Mouse (Mus musculus) frontal cortex, adult 2 months (tissue): ENCODE measurements at regions not wholly inside any gene's neighbourhood (a gene's known extent, or its start where the extent isn't known, plus 50 kb on each side); places are given as distances from the start of the nearest gene placed in this dataset.

Source experiments
- DNase-seq, 2 experiments: peaks; one replicate each; pipeline ENCODE4 v3.0.0; 2022; ENCODE audit warnings: low spot score in 1 of 2; ENCODE audit errors: extremely low spot score in 1 of 2

DNA sequence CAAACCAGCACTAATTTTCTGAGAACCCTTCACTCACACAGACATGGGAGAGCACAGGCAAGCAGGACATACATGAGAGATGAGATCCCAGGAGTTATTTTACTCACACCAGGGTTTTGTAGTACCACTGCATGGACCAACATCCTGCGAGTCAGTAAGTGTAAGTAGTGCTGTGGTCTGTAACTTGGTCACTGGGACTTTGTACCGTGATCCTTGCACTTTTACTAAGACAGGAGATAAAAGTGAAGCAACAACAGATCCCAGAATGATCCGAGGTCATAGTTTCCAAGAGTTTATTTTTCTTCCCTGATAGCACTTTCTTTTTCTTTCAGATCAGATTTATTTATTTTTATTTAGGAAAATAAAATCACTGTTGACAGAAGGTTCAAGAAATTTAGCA is 54.1 kb upstream of the Mtap start:
- no peak for DNase-seq

DNA sequence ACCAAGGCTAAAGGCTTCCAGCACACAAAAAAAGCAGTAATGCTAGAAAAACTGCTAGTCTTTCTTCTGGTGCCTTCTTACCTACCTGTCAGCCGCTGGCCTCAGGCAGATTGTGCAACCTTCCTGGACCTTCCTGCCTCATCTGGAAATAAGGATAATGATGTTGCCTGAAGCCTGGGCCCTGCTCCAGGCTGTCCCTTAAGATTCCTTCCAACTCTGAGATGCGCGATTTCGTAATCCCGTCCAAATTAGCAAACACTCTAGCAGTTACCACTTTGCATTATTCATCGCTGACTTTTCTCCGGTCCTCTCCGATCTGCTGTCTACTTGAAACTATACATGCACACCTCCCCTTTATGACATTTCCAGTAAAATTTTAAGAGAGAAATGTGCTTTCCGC is 58.4 kb upstream of the Mtap start:
- peak in 1 of 2 experiments; percentile 1 for DNase-seq

DNA sequence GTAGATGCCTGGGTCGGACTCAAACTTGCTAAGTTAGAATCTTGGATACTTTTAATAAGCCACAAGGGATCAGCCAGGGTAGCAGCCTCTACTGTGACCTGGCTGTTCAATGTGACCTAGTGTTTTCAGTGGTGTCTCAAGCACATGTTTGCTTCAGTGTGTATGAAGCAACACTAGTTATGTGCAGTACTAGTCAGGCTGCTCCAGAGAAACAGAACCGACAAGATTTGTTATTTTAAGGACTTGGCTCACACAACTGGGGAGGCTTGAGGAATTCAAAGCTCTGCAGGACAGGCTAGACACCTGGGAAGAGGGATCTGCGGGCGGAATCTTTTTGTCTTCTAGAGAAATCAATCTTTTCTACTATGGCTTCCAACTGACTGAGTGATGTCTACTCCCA is 62.2 kb upstream of the Mtap start:
- no peak for DNase-seq

DNA sequence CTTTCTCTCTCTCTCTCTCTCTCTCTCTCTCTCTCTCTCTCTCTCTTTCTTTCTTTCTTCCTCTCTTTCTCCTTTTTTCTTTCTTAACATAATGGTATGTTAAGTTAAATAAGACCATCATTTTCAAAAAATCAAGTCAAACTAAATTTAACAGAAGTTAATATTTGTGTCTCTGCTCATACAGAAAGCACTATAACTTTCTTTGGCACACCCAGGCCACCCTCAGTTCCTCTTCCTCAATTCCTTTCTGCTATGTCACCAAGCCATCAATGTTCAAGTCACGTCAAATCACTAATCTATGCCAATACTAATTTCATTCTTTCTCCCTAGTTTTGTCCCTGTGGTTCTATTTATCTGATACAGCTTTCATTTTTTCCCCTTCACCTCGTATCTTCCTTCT is 66.5 kb upstream of the Mtap start:
- no peak for DNase-seq

DNA sequence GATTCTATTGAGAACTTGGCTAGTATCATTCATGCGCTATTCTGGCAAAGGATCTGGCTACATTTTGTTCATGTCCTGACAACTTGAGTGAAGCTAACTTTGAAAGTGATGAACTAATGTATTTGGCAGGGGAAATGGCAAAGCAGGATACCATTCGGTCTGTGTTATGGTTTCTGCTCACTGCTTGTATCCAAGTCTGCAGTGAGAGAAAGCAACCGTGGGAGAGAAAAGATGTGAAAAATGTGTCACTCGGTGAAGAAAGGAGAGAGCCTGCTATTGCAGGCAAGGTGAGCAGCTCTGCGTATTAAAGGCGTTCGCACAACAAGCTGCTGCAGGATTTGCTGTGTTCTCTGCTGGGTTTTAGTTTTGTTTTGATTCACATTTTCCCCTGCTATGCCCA is 72.5 kb upstream of the Mtap start:
- DNase-seq, result peak in 1 of 2 experiments; percentile 19

DNA sequence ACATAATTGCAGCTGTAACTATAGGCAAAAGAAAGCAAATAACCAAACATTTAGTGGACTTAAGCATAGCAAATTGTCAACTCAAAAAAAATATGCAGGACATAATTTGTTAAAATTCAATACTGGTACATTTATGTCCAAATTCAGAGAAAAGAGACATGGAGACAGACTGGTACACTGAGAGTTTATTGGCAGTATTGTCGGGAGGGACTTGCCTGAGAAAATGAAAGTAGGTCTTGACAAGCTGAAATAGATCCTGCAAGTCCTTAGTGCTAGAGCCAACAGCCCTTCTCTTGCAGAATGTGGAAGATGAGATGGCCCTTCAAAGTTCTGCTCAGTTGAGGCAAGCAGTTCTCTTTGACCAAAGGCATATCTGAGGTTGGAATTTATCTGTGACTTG is 74.5 kb upstream of the Mtap start:
- no peak for DNase-seq

DNA sequence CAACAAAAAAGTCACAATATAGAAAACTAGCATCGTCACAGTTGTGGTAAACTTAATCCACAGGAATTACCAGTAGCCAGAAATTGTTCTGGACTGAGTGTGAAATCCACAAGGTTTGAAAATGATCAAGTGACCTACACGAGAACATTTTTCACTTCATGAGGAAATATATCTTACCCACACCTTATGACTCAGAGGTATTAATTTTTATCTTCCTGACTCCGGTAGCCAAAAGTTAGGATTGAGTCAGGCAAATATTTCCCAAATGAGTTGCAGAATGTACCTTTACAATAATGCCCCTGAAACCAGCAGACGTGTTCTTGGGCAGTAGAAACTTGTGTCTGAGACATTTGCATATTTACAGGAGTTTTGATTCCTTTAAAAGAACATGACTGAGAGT is 75.3 kb upstream of the Mtap start:
- DNase-seq, result no peak

DNA sequence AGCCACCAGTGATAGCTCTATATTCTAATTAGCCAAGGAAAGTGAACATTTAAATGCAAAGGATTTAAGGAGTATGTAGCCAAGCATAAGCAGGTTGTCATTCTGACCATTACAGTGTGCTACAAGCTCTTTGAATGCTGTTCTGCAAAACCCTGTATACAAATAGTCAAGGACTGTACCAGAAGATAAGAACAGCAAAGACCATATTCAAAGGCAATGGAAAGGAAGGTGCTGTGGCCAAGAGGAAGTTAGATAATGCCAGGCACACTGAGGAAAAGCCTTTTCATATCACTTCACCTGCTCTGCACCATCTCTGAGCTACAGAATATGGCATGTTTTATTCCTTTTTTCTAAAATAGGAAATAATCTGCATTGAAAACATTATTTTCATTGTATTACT is 79.3 kb upstream of the Mtap start:
- DNase-seq, result no peak

DNA sequence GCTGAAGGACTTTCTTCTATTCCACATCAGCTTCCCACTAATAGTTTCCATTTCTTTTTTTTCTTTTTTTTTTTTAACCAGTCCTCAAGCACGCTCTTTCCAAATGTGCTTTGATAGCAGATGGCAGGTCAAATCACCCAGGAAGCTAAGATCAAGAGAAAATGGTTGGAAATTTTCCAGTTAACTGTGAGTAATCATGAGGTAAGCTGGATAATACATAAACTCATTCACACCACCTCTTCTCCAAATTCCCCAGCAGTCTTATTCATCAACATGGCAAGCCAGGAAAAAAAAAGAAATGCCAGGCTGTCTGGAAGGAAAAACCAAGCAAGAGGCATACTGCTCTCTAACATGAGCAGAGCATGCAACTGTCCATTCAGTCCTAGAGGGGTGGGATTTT is 79.8 kb upstream of the Mtap start:
- DNase-seq, result peak in 1 of 2 experiments; percentile 3

DNA sequence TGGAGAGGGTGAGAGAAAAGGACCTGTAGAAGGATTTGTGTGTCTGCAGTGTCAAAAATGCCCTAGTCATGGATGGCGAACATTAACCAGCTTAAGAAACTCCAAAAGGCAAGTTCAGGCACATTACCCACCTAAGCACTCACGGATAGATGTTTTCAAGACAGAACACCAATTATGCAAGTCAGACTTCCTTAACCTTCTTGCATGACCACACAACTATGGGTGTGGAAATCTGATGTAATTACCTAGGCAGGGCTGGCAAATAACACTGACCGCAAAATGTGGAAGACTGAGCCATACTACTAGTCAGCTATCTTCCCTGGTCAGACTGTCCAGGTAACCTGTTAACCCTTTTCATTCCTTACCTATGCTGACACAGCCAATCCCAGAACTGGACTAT is 81.0 kb upstream of the Mtap start:
- no peak for DNase-seq

DNA sequence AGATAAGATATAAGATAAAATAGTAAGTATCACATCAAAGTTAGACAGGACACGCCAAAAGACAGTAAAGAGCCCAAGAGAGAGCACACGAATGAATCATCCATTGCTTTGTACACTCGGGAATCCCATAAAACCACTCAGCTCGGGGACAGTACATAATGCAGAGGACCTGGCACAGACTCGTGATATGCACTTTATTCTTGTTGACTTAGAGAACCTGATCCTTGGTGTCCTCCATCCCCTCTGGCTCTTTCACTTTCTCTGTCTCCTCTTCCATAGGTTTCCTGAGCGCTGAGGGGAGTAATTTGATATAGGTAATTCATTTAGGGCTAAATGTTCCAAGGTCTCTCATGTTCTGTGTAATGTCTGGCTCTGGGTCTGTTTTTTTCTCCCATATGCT is 83.3 kb upstream of the Mtap start:
- no peak for DNase-seq

DNA sequence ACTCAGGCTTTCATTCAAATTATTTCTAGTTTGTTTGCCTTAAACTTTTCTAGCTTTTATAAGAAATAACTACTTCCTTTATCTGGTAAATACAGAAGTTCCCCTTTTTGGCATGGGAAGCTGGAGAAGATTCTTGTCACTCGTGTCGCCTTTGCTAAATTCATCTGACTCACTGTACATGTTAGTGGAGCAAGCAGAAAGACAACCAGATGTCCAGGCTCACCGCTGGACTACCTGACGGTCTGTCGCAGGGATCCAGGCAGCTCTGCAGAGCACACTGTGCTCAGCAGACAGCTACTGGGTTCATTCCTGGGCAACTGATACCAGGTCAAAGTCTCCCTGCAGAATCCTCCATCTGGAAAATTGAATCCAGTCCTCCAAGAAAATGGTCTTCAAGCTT is 85.0 kb upstream of the Mtap start:
- no peak for DNase-seq

DNA sequence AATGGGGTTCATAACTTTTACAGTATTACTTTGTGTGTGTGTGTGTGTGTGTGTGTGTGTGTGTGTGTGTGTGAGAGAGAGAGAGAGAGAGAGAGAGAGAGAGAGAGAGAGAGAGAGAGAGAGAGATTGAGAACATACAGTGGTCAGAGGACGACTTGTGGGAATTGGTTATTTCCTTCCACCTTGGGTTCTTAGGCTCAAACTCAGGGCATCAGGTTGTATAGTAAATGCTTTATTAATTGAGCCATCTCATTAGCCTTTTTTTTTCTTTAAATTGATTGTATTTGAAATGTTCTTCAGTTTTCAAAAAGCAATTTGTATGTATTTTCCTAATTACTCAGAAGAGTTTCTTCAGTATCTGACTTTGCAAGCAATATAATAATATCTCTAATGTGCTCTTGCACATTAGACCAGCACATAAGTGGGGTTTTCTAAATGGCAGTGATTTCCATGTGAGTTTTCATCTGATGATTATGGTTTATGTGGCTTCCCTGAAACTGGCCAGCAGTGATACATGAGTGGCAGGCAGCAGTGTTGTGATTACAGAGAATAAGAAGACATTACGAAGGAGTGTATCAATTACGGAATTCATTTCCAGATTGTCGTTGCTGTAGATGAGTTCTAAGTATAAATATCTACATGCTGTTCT is 86.2 kb upstream of the Mtap start:
- DNase-seq, result no peak

DNA sequence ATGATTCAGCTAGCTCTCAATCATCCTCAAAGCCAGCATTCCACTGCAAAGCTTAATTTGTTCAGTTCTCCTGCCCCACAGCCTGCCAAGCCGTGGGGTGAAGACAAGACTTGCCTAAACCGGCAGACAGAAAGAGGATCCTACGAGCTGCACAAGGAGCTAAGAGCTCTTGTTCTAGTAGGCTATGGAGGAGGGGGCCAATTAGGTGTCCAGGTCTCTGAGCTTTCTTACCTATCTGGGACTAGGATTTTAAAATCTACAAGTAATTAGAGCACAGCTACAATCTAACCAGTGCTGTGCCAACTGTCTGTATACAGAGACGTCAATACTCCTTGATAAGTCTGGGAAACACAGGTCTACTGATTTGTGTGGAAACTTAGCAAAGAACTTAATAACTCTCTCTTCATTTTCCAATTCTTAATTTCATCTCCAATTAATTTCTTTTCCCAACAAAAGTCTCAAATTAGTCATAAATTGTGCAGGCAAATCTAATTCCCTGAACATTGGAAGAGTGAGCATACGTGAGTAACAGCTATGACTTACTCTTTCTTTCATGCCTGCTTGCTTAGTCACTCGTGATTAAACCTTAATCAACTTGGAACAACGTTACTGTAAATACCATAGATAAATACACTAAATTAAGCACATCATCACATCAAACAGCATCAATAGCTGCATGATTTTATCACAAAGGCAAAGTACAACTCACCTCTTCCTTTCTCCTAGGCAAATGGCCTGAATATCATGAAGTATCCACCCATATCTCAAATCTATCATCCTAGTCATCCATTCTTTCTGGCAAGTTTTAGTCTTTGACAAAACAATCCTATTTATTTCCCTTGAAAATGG is 87.1 kb upstream of the Mtap start:
- DNase-seq, result no peak

DNA sequence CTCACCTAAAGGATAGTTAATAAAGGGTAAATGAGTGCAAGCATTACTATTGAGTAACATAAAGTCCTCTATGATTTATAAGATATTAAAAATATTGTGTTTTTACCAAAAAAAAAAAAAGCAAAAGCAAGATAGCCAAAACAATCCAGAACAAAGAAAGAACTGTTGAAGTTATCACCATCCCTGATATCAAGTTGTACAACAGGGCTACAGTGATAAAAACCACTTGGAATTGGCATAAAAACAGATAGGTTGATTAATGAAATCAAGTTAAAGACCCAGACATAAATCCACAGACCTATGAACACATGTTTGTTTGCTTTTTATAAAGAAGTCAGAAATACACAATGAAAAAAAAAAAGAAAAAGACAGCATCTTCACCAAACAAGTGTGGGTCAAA is 92.4 kb upstream of the Mtap start:
- DNase-seq, result no peak

DNA sequence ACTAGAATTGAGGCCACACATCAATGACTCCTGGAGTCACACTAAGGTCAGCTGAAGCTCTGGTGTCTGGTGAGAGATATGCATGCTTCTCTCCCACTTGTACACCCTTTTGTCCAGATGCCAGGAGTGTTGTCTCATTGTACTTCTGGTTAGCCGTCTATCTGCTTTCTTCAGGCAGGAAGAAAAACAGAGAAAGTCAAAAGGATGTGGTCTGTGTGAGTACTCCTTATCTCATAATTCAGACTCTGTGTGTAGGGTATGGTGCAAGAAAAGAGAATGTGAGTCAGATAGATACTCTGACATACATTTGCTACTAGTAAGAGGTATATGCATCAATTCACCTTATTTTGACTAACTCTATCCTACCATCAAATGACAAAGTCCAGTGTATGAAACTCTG is 92.9 kb upstream of the Mtap start:
- DNase-seq, result no peak

DNA sequence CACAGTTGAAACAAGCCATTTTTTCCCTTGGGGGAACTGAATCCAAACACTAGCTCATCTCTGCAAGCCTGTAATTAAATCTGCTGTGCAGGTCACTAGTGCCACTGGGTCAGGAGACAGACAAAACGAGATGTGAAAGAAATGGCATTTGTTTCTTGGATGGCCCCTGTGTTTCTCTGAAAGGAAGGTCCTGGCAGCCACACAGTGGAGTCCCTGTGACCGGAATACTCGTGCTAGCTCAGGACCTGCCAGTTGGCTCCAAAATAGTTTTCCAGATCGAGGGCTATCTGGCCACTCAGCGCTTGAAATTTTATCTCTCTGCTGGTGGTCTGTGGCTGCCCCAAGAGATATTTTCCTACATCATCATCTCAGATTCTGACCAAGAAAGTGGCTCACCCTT is 96.1 kb upstream of the Mtap start:
- DNase-seq, result peak; percentile 7 to 46

DNA sequence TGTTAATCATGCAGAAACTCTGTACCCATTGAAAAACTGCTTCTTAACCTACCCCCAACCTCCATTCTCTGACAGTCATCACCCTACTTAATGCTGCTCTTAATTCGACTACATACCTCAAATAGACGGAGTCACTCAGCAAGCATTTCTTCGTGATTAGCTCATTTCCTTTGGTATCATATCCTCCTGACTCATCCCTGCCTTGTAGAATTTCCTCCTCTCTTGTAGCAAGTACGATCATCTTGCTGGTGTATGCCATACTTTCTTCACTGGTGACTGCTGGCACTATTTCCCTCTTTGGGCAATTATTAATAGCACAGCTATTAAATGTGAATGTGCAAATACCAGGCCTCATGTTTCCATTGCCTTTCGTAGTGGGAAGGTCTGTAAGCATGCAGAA is 98.0 kb upstream of the Mtap start:
- no peak for DNase-seq

DNA sequence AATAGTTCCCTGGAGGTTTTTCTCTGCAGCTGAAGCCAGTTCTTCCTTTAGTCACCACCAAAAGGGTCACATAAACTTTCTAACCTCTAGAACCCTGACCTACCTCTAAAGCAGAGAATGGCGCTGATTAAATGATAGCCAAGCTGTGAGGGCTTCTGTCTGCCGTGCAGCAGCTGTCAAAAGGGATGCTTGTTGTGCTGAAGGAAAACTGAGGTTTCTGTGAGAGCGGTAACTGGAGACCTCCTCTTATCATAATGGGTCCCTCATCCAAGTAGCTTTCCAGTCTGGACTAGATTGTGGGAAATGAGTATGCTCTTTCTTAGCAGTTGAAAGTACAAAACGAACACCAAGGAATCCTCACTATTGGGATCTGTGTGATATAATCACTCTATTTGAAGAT is 98.8 kb upstream of the Mtap start:
- no peak for DNase-seq

DNA sequence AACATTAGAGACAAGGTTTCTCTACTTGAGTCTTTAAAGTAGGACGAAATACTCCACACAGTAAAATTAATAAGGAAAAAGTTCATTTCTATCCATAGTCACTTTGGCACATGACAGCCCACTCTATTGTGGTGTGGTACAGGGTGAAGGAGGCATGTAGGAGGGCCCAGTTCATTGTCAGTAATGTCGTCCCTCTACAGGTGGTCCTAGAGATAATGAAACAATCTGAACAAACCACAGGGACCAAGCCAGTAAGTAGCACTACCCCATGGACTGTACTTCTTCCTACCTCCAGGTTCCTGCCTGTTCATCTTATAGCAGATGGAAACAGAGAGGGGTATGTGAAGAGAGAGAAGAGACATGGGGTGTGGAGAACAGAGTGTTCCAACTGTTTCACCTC is 102.1 kb upstream of the Mtap start:
- DNase-seq, result no peak

DNA sequence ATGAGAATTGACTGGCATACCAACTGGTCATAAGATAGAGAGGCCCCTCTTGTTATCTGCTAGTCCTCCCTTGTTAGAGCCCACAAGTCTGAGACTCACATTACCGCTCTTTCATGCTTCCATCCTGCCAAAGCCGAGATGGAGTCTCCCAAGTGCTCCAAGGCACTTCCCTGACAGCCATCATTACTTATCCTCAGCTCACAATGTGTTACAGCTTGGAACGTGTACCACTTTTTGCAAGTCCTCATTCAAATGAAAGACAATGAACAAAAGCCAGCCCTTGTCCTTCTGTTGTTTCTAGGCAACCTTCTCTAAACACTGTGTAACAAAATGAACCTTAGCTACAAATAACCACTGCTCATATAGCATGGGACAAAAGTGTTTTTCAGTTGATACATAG is 102.6 kb upstream of the Mtap start:
- peak in 1 of 2 experiments; percentile 4 for DNase-seq

DNA sequence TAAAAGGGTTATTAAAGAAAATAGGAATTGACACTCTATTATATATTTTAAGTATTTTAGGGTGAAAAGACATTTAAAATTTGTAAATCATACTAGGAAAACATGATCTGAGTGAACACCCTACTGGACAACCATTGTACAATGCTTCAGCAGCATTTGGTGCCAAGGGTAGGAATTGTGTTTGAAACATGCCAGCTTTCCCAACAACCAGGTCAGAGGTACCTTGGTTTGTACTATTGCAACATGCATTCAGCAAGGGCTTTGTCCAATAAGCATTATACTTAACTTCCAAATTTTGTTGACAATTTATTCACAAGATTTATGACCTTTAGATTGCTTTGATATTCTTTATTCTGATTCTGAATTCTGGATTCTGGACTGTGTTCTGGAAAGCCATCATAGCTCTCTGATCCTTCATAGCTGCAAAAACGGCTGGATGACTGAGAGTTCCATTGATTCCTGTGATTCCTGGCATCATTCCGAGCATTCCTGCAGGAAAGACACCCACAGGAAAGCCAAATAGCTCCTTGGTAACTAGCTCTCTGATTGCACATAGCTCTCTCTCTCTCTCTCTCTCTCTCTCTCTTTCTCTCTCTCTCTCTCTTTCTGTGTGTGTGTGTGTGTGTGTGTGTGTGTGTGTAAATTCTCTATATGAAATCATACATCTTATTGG is 124.1 kb upstream of the Mtap start:
- DNase-seq, result peak in 1 of 2 experiments; percentile 13
